Mouse (Mus musculus) myocyte (in vitro differentiated cells): ENCODE results near the gene 2010300C02Rik. TPM values are rescaled to one million over a fixed set of nuclear protein-coding genes. Genes with fewer than 3 reads are reported as not detected.

Experiments
- H3K27me3 ChIP-seq: one replicate; pipeline ENCODE4 v1.6.1; 2011; ENCODE audit not compliant: control insufficient read depth, insufficient read depth, insufficient read length
- H3K36me3 ChIP-seq: one replicate; pipeline ENCODE4 v1.6.1; 2011; ENCODE audit not compliant: control insufficient read depth, insufficient read depth
- H3K4me2 ChIP-seq: one replicate; pipeline ENCODE4 v1.6.1; 2011; ENCODE audit warnings: low read depth, control low read depth
- H3K4me3 ChIP-seq: one replicate; pipeline ENCODE4 v1.5.1; 2011; ENCODE audit warnings: mild to moderate bottlenecking, control low read depth, moderate library complexity
- H3K79me2 ChIP-seq: one replicate; pipeline ENCODE4 v1.6.1; 2011; ENCODE audit not compliant: control insufficient read depth, insufficient read depth
- H3ac ChIP-seq: one replicate; pipeline ENCODE4 v1.6.1; 2011; ENCODE audit not compliant: control insufficient read depth, insufficient read length
- CEBPB ChIP-seq: IDR thresholded peaks from 2 replicates; pipeline ENCODE4 v1.6.1; 2011; ENCODE audit warnings: mild to moderate bottlenecking, moderate library complexity; ENCODE audit not compliant: poor library complexity, insufficient read depth, severe bottlenecking
- E2F4 ChIP-seq: IDR thresholded peaks from one replicate; pipeline ENCODE4 v1.6.1; 2011; ENCODE audit warnings: mild to moderate bottlenecking, control low read depth, moderate library complexity; ENCODE audit not compliant: insufficient read depth
- MAX ChIP-seq: IDR thresholded peaks from one replicate; pipeline ENCODE4 v1.6.1; 2011; ENCODE audit warnings: low read depth, mild to moderate bottlenecking, control low read depth
- MYOD1 ChIP-seq, 3 experiments: IDR thresholded peaks; one replicate each; pipeline ENCODE4 v1.6.1; 2011; ENCODE audit warnings: control low read depth in 2 of 3, low read depth in 2 of 3, mild to moderate bottlenecking in 2 of 3, moderate library complexity in 1 of 3; ENCODE audit not compliant: insufficient read length in 2 of 3, control insufficient read depth in 1 of 3
- MYOG ChIP-seq, 3 experiments: IDR thresholded peaks; one replicate each; pipeline ENCODE4 v1.6.1; 2011; ENCODE audit warnings: control low read depth in 2 of 3, low read depth in 2 of 3, mild to moderate bottlenecking in 2 of 3; ENCODE audit not compliant: insufficient read length in 2 of 3, control insufficient read depth in 1 of 3, insufficient read depth in 1 of 3
- POLR2A ChIP-seq: IDR thresholded peaks from one replicate; pipeline ENCODE4 v1.6.1; 2011; ENCODE audit warnings: low read depth, mild to moderate bottlenecking, control low read depth, moderate library complexity; ENCODE audit not compliant: insufficient read length
- POLR2AphosphoS2 ChIP-seq: IDR thresholded peaks from one replicate; pipeline ENCODE4 v1.6.1; 2011; ENCODE audit warnings: low read depth, control low read depth; ENCODE audit not compliant: insufficient read length
- REST ChIP-seq: IDR thresholded peaks from one replicate; pipeline ENCODE4 v1.6.1; 2011; ENCODE audit warnings: mild to moderate bottlenecking, control low read depth, moderate library complexity; ENCODE audit not compliant: insufficient read depth, insufficient read length
- SRF ChIP-seq: IDR thresholded peaks from one replicate; pipeline ENCODE4 v1.6.1; 2011; ENCODE audit warnings: low read depth; ENCODE audit not compliant: control insufficient read depth, insufficient read length
- TCF12 ChIP-seq: IDR thresholded peaks from one replicate; pipeline ENCODE4 v1.6.1; 2011; ENCODE audit warnings: mild to moderate bottlenecking, control low read depth; ENCODE audit not compliant: poor library complexity, insufficient read depth, severe bottlenecking
- TCF3 ChIP-seq: IDR thresholded peaks from one replicate; pipeline ENCODE4 v1.6.1; 2011; ENCODE audit warnings: low read depth, control low read depth; ENCODE audit not compliant: insufficient read length
- USF1 ChIP-seq: IDR thresholded peaks from one replicate; pipeline ENCODE4 v1.6.1; 2011; ENCODE audit warnings: low read depth, mild to moderate bottlenecking, control low read depth, moderate library complexity
- polyA plus RNA-seq: library from polyadenylated mRNA; unstranded; fragments of >200 nt; fragmentation: generic; extraction: Trizol; gene quantifications from one replicate; pipeline ENCODE4 v1.2.1, GENCODE M21; 2012; ENCODE audit warnings: missing spikeins

Gene 2010300C02Rik
- polyA plus RNA-seq, 1 experiment = not detected

- Histone ChIP-seq H3K27me3 (peaks cover 5% of the 10 kb centered on the region), H3K36me3 (no peaks in the 10 kb centered on the region), H3ac (no peak overlapping the region), H3K4me3 (no peak overlapping the region), H3K79me2 (no peaks in the 10 kb centered on the region), H3K4me2 (no peak overlapping the region)
- TF ChIP-seq REST = no peak
- TF ChIP-seq TCF3 = no peak
- no peak for TF ChIP-seq SRF
- TF ChIP-seq USF1 = no peak
- TF ChIP-seq MYOG (IDR thresholded peaks at IDR 0.05; ENCODE audit: control insufficient read depth in 1 of 3, insufficient read depth in 1 of 3, insufficient read length in 2 of 3, low read depth in 2 of 3) = no peak
- TF ChIP-seq TCF12 = no peak
- TF ChIP-seq MAX = no peak
- TF ChIP-seq MYOD1 (IDR thresholded peaks at IDR 0.05; ENCODE audit: control insufficient read depth in 1 of 3, insufficient read length in 2 of 3, low read depth in 2 of 3) = no peak
- TF ChIP-seq POLR2AphosphoS2 = no peak
- TF ChIP-seq POLR2A = no peak
- no peak for TF ChIP-seq E2F4
- no peak for TF ChIP-seq CEBPB
Measured at GRCm38 (mm10) chr1:37726426-37726825, 6.5 kb upstream of the 2010300C02Rik start.

- H3K4me2 ChIP-seq = no peak overlapping the region
- H3K4me3 ChIP-seq = no peak overlapping the region
- H3K36me3 ChIP-seq = no peaks in the 10 kb centered on the region
- H3K27me3 ChIP-seq = peaks cover 7% of the 10 kb centered on the region
- no peak for TF ChIP-seq SRF
- no peak for TF ChIP-seq POLR2AphosphoS2
- TF ChIP-seq TCF12 = no peak
- TF ChIP-seq CEBPB = no peak
- no peak for TF ChIP-seq USF1
- no peaks in the 10 kb centered on the region for H3K79me2 ChIP-seq
- no peak overlapping the region for H3ac ChIP-seq
Measured at GRCm38 (mm10) chr1:37725880-37726279, 6.0 kb upstream of the 2010300C02Rik start.

- TF ChIP-seq REST (no peak), SRF (no peak)
- H3K4me2 ChIP-seq = no peak overlapping the region
- no peak overlapping the region for H3K4me3 ChIP-seq
- peaks cover 29% of the 10 kb centered on the region for H3K27me3 ChIP-seq
- no peaks in the 10 kb centered on the region for H3K79me2 ChIP-seq
- no peaks in the 10 kb centered on the region for H3K36me3 ChIP-seq
- no peak overlapping the region for H3ac ChIP-seq
Measured at GRCm38 (mm10) chr1:37721092-37721491, 1.2 kb upstream of the 2010300C02Rik start.

- no peak for TF ChIP-seq POLR2AphosphoS2
- TF ChIP-seq USF1 = no peak
- no peak for TF ChIP-seq TCF3
- no peak for TF ChIP-seq E2F4
- TF ChIP-seq TCF12 = no peak
- no peak for TF ChIP-seq MAX
- no peak for TF ChIP-seq POLR2A
- TF ChIP-seq MYOD1 (IDR thresholded peaks at IDR 0.05; ENCODE audit: control insufficient read depth in 1 of 3, insufficient read length in 2 of 3, low read depth in 2 of 3) = no peak
- no peak for TF ChIP-seq MYOG (IDR thresholded peaks at IDR 0.05; ENCODE audit: control insufficient read depth in 1 of 3, insufficient read depth in 1 of 3, insufficient read length in 2 of 3, low read depth in 2 of 3)
- TF ChIP-seq CEBPB = no peak
- no peak for TF ChIP-seq SRF
- no peak for TF ChIP-seq REST
- H3K79me2 ChIP-seq = no peaks in the 10 kb centered on the region
- no peak overlapping the region for H3K4me2 ChIP-seq
- no peaks in the 10 kb centered on the region for H3K36me3 ChIP-seq
- no peak overlapping the region for H3K4me3 ChIP-seq
- peaks cover 29% of the 10 kb centered on the region for H3K27me3 ChIP-seq
- no peak overlapping the region for H3ac ChIP-seq
Measured at GRCm38 (mm10) chr1:37719030-37719723, 708 bp downstream of the 2010300C02Rik start.

GRCm38 (mm10) chr1:37718516-37718915 is 1.4 kb downstream of the 2010300C02Rik start:
- Histone ChIP-seq H3K4me3 (no peak overlapping the region), H3K4me2 (no peak overlapping the region), H3ac (no peak overlapping the region), H3K79me2 (no peaks in the 10 kb centered on the region), H3K27me3 (peaks cover 29% of the 10 kb centered on the region), H3K36me3 (no peaks in the 10 kb centered on the region)
- TF ChIP-seq MYOD1 (IDR thresholded peaks at IDR 0.05; ENCODE audit: control insufficient read depth in 1 of 3, insufficient read length in 2 of 3, low read depth in 2 of 3) (no peak), SRF (no peak), TCF3 (no peak), TCF12 (no peak), USF1 (no peak), REST (no peak), MYOG (IDR thresholded peaks at IDR 0.05; ENCODE audit: control insufficient read depth in 1 of 3, insufficient read depth in 1 of 3, insufficient read length in 2 of 3, low read depth in 2 of 3) (no peak), CEBPB (no peak), POLR2AphosphoS2 (no peak), POLR2A (no peak), MAX (no peak), E2F4 (no peak)
